Mouse (Mus musculus) liver, embryonic 14.5 days (tissue): ENCODE measurements at regions not wholly inside any gene's neighbourhood (a gene's known extent, or its start where the extent isn't known, plus 50 kb on each side); places are given as distances from the start of the nearest gene placed in this dataset.

Experiments used
- CTCF ChIP-seq: IDR thresholded peaks from 2 replicates; pipeline ENCODE4 v1.5.1; 2016; ENCODE audit warnings: antibody characterized with exemption, low read depth, control low read depth
- EP300 ChIP-seq: IDR thresholded peaks from 2 replicates; pipeline ENCODE4 v1.6.1; 2016; ENCODE audit warnings: antibody characterized with exemption, low read depth

- no peak for TF ChIP-seq CTCF
- no peak for TF ChIP-seq EP300
These were observed 254.3 kb upstream of the Mgmt start for GRCm38 (mm10) chr7:136640160-136640559.
